Mouse (Mus musculus): ENCODE measurements around the gene Adamts4.

The Adamts4 gene

GRCm38 (mm10) chr1:171309321-171309720 lies 59.1 kb downstream of the Adamts4 start:
- no peak for DNase-seq (ENCODE audit: low read depth, low spot score)
